Mouse (Mus musculus) cerebellum, adult 2 months (tissue): Measurements from ENCODE around the gene Clec16a.

ENCODE experiments used
- CTCF ChIP-seq: fragments of 200-500 bp; IDR thresholded peaks from 2 replicates; pipeline ENCODE4 v1.5.1; 2011; ENCODE audit warnings: low read depth, mild to moderate bottlenecking, control low read depth, low read length, moderate library complexity, borderline replicate concordance; ENCODE audit not compliant: insufficient read depth
- POLR2A ChIP-seq: fragments of 200-500 bp; IDR thresholded peaks from 2 replicates; pipeline ENCODE4 v1.6.1; 2011; ENCODE audit warnings: low read length, control low read depth, borderline replicate concordance; ENCODE audit not compliant: insufficient read depth

DNA sequence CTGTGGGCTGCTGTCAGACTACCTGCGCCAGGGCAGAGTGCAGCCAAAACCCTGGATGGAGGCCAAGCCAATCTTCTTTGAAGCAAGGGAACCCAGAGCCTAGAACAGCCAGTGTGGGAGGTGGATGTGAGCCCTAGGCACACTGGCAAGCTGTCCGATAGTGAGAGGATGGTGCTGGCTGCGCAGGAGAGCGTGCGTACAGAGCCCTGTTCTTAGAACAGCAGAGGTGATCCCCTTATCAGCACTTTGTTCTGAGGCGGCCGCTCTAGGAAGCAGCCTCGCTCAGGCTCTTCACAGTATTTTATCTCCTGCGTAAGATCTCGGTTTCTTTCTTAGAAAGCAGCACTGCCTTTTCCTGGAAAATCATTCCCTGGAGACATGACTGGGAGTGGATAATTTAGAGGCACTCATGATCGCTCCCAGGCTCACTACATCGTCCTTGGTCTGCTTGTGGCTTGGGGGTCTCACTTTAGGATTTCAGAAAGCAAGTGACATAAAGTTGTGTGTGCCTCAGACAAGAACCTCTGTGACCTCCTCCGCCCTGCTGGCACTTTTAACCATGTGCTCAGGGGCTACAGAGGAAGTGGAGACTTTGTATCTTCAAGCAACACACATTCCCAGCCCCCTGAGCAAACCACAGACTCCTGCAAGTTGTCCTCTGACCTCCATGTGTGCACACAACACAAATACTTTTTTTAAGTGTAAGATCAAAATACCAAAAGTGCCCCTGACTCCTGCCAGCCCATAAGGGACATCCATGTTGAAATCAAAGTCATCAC, 94.2 kb downstream of the Clec16a start:
- TF ChIP-seq CTCF: no peak
- TF ChIP-seq POLR2A: no peak
